29 mouse cellular contexts compared by ENCODE assay signal in genomic region chr5:98498317-98498716, GRCm38 (mm10). TPM values are rescaled to one million over a fixed set of nuclear protein-coding genes. Genes with fewer than 3 reads are reported as not detected.
A peak's percentile ranks its signal among the peaks of the same experiment; 100 is the strongest.
DNase-seq lines count a peak whose midpoint lies in the region; ATAC-seq and TF ChIP-seq lines count a peak whose summit lies in the region.
"Had no signal": no experiment of that assay in that cellular context is flagged by ENCODE, and none has a peak within 500 bp of the region (broad histone marks: within the 10 kb centered on the region; RNA-seq: fewer than 3 reads in every experiment).

No protein-coding gene starts in this region.

- no peak overlapping the region for H3K9ac ChIP-seq in forebrain, postnatal 0 days
- H3K9ac ChIP-seq in forebrain, embryonic 16.5 days (replicated peaks; ENCODE audit: low read depth, low read length): no peak overlapping the region

- no peak overlapping the region for H3K4me2 ChIP-seq in forebrain, postnatal 0 days (ENCODE audit: low read depth)
- H3K4me2 ChIP-seq in forebrain, embryonic 16.5 days (ENCODE audit: low read length): no peak overlapping the region

- no peaks in the 10 kb centered on the region for H3K9me3 ChIP-seq in forebrain, postnatal 0 days (ENCODE audit: low read length)
- no peaks in the 10 kb centered on the region for H3K9me3 ChIP-seq in forebrain, embryonic 16.5 days (ENCODE audit: control insufficient read depth, low read length)

- H3K27me3 ChIP-seq in forebrain, postnatal 0 days (ENCODE audit: insufficient read depth, low read length): no peaks in the 10 kb centered on the region
- H3K27me3 ChIP-seq in forebrain, embryonic 16.5 days (replicated peaks; ENCODE audit: control insufficient read depth, insufficient read depth, low read length): no peaks in the 10 kb centered on the region
- H3K27me3 ChIP-seq: CH12.LX, Patski had no signal

- H3K4me3 ChIP-seq in forebrain, postnatal 0 days (ENCODE audit: low read depth, low read length): no peak overlapping the region
- H3K4me3 ChIP-seq in forebrain, embryonic 16.5 days (replicated peaks; ENCODE audit: low read length): no peak overlapping the region

- TF ChIP-seq CTCF in forebrain, postnatal 0 days (IDR thresholded peaks at IDR 0.05; ENCODE audit: low read depth): no peak

- DNase-seq in forebrain, postnatal 0 days: peak; percentile 6
- DNase-seq in frontal cortex, postnatal 25 days (ENCODE audit: low spot score in 2 of 2): no peak
- DNase-seq in right cerebral cortex, adult 18-20 months: peak; percentile 1
- DNase-seq in right cerebral cortex, postnatal 36 days (ENCODE audit: low spot score in 2 of 2): no peak
- DNase-seq in brain, adult 2 months (ENCODE audit: low read depth, low spot score): peak; percentile 44
- DNase-seq: adrenal gland, adult 2 months; adrenal gland, adult 8-10 months; adrenal gland, postnatal 10 days; adrenal gland, postnatal 14 days; adrenal gland, postnatal 25 days; adrenal gland, postnatal 36 days; B cell, adult 2 months; cerebellum, adult 11 months; cerebellum, adult 11-12 months; cerebellum, adult 18-20 months had no signal

- H3K4me1 ChIP-seq in forebrain, postnatal 0 days (ENCODE audit: insufficient read depth): no peaks in the 10 kb centered on the region
- H3K4me1 ChIP-seq in forebrain, embryonic 16.5 days (replicated peaks; ENCODE audit: control insufficient read depth, insufficient read depth, low read length): no peaks in the 10 kb centered on the region

- H3K27ac ChIP-seq in forebrain, postnatal 0 days (ENCODE audit: low read depth, low read length): no peak overlapping the region
- H3K27ac ChIP-seq in forebrain, embryonic 16.5 days (ENCODE audit: low read length): no peak overlapping the region

- 74% methylated on average over 4 of the region's 4 CpGs for WGBS in forebrain, postnatal 0 days
- 87% methylated on average over 4 of the region's 4 CpGs for WGBS in forebrain, embryonic 16.5 days

- no peak for ATAC-seq in forebrain, postnatal 0 days
- ATAC-seq in forebrain, embryonic 16.5 days: no peak
- peak; percentile 98 for ATAC-seq in frontal cortex, adult (ENCODE audit: low TSS enrichment)
- ATAC-seq in megakaryocyte-erythroid progenitor cell, adult 5-6 weeks (replicated peaks; ENCODE audit: low FRiP score, low TSS enrichment, poor library complexity, severe bottlenecking): no peak
- ATAC-seq: activated CD4-positive, CD25-positive, alpha-beta regulatory T cell, adult 4 months; CD4-positive, CD25-positive, alpha-beta regulatory T cell, adult 4 months; Patski had no signal

- H3K36me3 ChIP-seq in forebrain, postnatal 0 days (ENCODE audit: insufficient read depth): no peaks in the 10 kb centered on the region
- no peaks in the 10 kb centered on the region for H3K36me3 ChIP-seq in forebrain, embryonic 16.5 days (ENCODE audit: control insufficient read depth, insufficient read depth)
- H3K36me3 ChIP-seq: G1E had no signal

RNA-seq across cellular contexts. Expression of gene Gm11111, which starts 54.2 kb away (rescaled TPM):
- not detected in 2 replicates for total RNA-seq in forebrain, postnatal 0 days (2014; rRNA removed)
- polyA plus RNA-seq in forebrain, postnatal 0 days (2015; fragmentation: Nextera tagmentation; extraction: Ambion mirVana): not detected in 2 replicates
- not detected in 2 replicates for polyA plus RNA-seq in forebrain, embryonic 16.5 days (2015; fragmentation: Nextera tagmentation; extraction: Ambion mirVana)
- not detected in 2 replicates for total RNA-seq in megakaryocyte-erythroid progenitor cell, adult 5-6 weeks (2014; fragmentation: Nextera tagmentation)
- not detected in 2 replicates for total RNA-seq in megakaryocyte-erythroid progenitor cell, adult 5-6 weeks (2017)
- total RNA-seq: adrenal gland, adult 18-20 months; adrenal gland, adult 2 months; adrenal gland, adult 8-10 months; adrenal gland, postnatal 10 days; adrenal gland, postnatal 14 days; adrenal gland, postnatal 25 days; adrenal gland, postnatal 36 days; adrenal gland, postnatal 4 days; CH12.LX; ES-E14; G1E; MEL had no signal
- polyA plus RNA-seq: activated CD4-positive, CD25-positive, alpha-beta regulatory T cell, adult 4 months; adrenal gland, adult 2 months; brain, embryonic 14.5 days; C2C12; CD4-positive, CD25-positive, alpha-beta regulatory T cell, adult 4 months; G1E; Patski had no signal

Comparison
In these comparisons a context has a peak if more than half of its experiments do, and no peak if none do; other contexts are left out.
1. DNase-seq: peak in forebrain, postnatal 0 days (single experiment), right cerebral cortex, adult 18-20 months (single experiment) and brain, adult 2 months (single experiment); none in frontal cortex, postnatal 25 days (0 of 2) and right cerebral cortex, postnatal 36 days (0 of 2).